Mouse (Mus musculus) megakaryocyte, embryonic 14.5 days (primary cell): Measurements from ENCODE around the gene Ece2.

Experiments used
- FLI1 ChIP-seq: IDR thresholded peaks from 2 replicates; pipeline ENCODE4 v1.6.1; 2012; ENCODE audit warnings: low read length, inconsistent platforms, mixed read lengths
- GATA1 ChIP-seq: IDR thresholded peaks from 3 replicates; pipeline ENCODE4 v1.6.1; 2012; ENCODE audit warnings: mixed read lengths, low read length, inconsistent platforms, borderline replicate concordance

DNA sequence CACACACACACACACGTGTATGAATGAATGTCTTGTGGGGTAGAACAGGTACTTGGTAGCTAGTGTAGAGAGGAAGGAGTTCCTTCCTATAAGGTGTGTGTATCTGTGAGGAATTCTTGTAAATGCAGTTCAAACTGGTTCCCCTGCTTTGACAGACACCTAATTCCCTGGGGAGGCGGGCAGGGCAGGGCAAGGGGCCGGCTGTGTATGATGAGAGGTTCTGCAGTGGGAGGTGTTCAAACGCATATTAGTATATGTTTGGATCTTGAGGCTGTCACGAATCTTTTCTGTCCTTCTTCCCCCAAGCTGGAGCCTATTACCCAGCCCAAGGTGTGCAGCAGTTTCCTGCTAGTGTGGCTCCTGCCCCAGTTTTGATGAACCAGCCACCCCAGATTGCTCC, 47.8 kb downstream of the Ece2 start:
- TF ChIP-seq GATA1 (no peak), FLI1 (no peak)
